In the genomic region with DNA sequence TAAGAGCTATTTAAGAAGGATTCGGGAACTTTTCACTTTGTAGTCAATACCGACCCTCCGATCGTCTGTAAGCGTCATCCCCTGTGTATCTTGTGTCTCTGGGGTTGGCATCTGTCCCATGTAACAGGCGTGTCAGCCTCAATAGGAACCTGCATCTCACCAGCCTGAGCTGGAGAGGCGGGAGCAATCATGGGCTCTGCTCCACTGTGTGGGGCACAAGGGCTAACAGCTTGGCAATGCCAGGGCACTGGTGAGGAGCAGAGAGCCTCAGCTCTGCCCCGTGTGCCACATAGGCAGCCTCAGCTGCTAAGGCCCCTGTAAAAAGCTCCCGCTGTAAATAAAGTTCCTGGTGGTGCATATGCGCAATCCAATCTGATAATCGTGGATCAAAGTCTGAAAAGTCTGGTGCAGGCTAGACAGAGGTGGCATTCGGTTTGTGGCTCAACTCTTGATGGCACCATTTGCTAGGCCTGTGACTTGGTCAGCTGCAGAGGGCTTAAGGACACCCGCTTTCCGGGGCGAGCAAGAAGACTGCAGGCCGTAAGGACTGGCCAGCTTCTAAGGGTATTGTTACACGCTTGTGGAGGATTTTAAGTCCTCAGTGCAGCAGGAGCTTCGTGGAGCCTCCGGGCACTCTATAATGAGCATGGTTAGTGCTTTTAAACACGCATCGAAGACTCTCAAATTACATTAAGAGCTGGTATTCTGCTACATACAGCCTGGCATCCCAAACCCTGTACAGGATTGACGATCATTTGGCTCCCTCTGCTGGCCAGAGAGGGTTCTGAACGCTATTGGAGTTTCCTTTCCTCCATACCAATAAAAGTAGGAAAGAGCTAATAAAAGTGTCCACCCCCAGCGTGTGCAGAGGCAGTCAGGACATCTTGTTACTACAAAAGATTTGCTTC, we compare ENCODE assay signal across 7 mouse cellular contexts. TPM values are rescaled to one million over a fixed set of nuclear protein-coding genes. Genes with fewer than 3 reads are reported as not detected.
DNase-seq lines count a peak whose midpoint lies in the region; ATAC-seq lines count a peak whose summit lies in the region.

No protein-coding gene starts in this region.

- H3K4me2 ChIP-seq in midbrain, embryonic 15.5 days: peak overlapping the region; percentile 18

- no peaks in the 10 kb centered on the region for H3K27me3 ChIP-seq in midbrain, embryonic 15.5 days (replicated peaks)

- H3K36me3 ChIP-seq in midbrain, embryonic 15.5 days (replicated peaks): no peaks in the 10 kb centered on the region

- no peak overlapping the region for H3K4me3 ChIP-seq in midbrain, embryonic 15.5 days

- ATAC-seq in granulocyte monocyte progenitor cell, adult 5-6 weeks (replicated peaks; ENCODE audit: poor library complexity, severe bottlenecking): peak; percentile 79
- peak; percentile 80 for ATAC-seq in midbrain, embryonic 15.5 days (replicated peaks)

- WGBS in midbrain, embryonic 15.5 days: 43% methylated on average over 24 of the region's 24 CpGs

- peak; percentile 89 for DNase-seq in adrenal gland, postnatal 10 days
- DNase-seq in embryo, embryonic 9.5 days (ENCODE audit: extremely low spot score): peak; percentile 89
- peak; percentile 45 for DNase-seq in kidney, adult 11 months
- peak; percentile 82 for DNase-seq in left cerebral cortex, postnatal 4 days
- peak; percentile 72 to 85 for DNase-seq in spleen, postnatal 10 days (ENCODE audit: low spot score in 2 of 2)

- peaks cover 11% of the 10 kb centered on the region for H3K4me1 ChIP-seq in midbrain, embryonic 15.5 days

- peak overlapping the region; percentile 30; the same call in 1 of the 2 replicates for H3K27ac ChIP-seq in midbrain, embryonic 15.5 days

- H3K9ac ChIP-seq in midbrain, embryonic 15.5 days: peak overlapping the region; percentile 19; the same call in 1 of the 2 replicates

- intact Hi-C loops in left cerebral cortex, postnatal 4 days (cut with DNase I): loop anchor here (2.0 to 10.0 kb wide), 4 partner anchors 64 to 824 kb away; no protein-coding TSS in a partner anchor

- no peaks in the 10 kb centered on the region for H3K9me3 ChIP-seq in midbrain, embryonic 15.5 days

RNA-seq across cellular contexts. Expression of a gene that starts 59.2 kb away (rescaled TPM):
- 10 to 100 TPM; 60.1 to 72.8 TPM for total RNA-seq in adrenal gland, postnatal 10 days (2021)
- 13.9 and 15.5 TPM in 2 replicates for total RNA-seq in granulocyte monocyte progenitor cell, adult 5-6 weeks (2014; fragmentation: Nextera tagmentation)
- 14.8 and 21.5 TPM in 2 replicates for total RNA-seq in granulocyte monocyte progenitor cell, adult 5-6 weeks (2017)
- 10 to 100 TPM; 53.1 to 53.4 TPM for total RNA-seq in left cerebral cortex, postnatal 4 days (2021)
- polyA plus RNA-seq in midbrain, embryonic 15.5 days (2015; fragmentation: Nextera tagmentation; extraction: Ambion mirVana): 72.0 and 72.4 TPM in 2 replicates
